Mouse (Mus musculus): ENCODE results near the gene Trpm4.
A peak's percentile ranks its signal among the peaks of the same experiment; 100 is the strongest.

Trpm4 gene

GRCm38 (mm10) chr7:45333431-45333982 is at the start of gene Trpm4:
TSS of gene Trpm4 (minus strand) at chr7:45333780.
- DNase-seq (ENCODE audit: low read depth, low spot score): peak; percentile 85

GRCm38 (mm10) chr7:45376057-45376456 is 42.5 kb upstream of the Trpm4 start:
- DNase-seq (ENCODE audit: low read depth, low spot score): no peak

- peak; percentile 33 for DNase-seq (ENCODE audit: low read depth, low spot score)
These were observed 41.0 kb upstream of the Trpm4 start for GRCm38 (mm10) chr7:45374620-45375019.

- DNase-seq (ENCODE audit: low read depth, low spot score): peak; percentile 54
These were observed 38.8 kb upstream of the Trpm4 start for GRCm38 (mm10) chr7:45372371-45372770.

GRCm38 (mm10) chr7:45370475-45371311 is 37.1 kb upstream of the Trpm4 start, which contains the start of gene Lin7b:
TSS of gene Lin7b (minus strand) at chr7:45370583.
- DNase-seq (ENCODE audit: low read depth, low spot score): peak; percentile 96

- DNase-seq (ENCODE audit: low read depth, low spot score): no peak
These were observed 36.4 kb upstream of the Trpm4 start for GRCm38 (mm10) chr7:45369836-45370474.

GRCm38 (mm10) chr7:45369022-45369745 is 35.6 kb upstream of the Trpm4 start:
- no peak for DNase-seq (ENCODE audit: low read depth, low spot score)

GRCm38 (mm10) chr7:45368178-45368577 is 34.6 kb upstream of the Trpm4 start:
- DNase-seq (ENCODE audit: low read depth, low spot score): no peak

GRCm38 (mm10) chr7:45367020-45367880 is 33.7 kb upstream of the Trpm4 start:
- peak; percentile 97 for DNase-seq (ENCODE audit: low read depth, low spot score)

GRCm38 (mm10) chr7:45366652-45367019 is 33.1 kb upstream of the Trpm4 start, which contains the start of gene Ppfia3:
TSS of gene Ppfia3 (minus strand) at chr7:45367019.
- DNase-seq (ENCODE audit: low read depth, low spot score): no peak

- DNase-seq (ENCODE audit: low read depth, low spot score): peak; percentile 36
These were observed 32.4 kb upstream of the Trpm4 start for GRCm38 (mm10) chr7:45365742-45366651.

- no peak for DNase-seq (ENCODE audit: low read depth, low spot score)
These were observed 30.4 kb upstream of the Trpm4 start for GRCm38 (mm10) chr7:45363983-45364382.

- peak; percentile 95 for DNase-seq (ENCODE audit: low read depth, low spot score)
These were observed 29.2 kb upstream of the Trpm4 start for GRCm38 (mm10) chr7:45362801-45363200.

GRCm38 (mm10) chr7:45361243-45361804 is 27.7 kb upstream of the Trpm4 start:
- DNase-seq (ENCODE audit: low read depth, low spot score): peak; percentile 100

- DNase-seq (ENCODE audit: low read depth, low spot score): peak; percentile 76
These were observed 27.0 kb upstream of the Trpm4 start for GRCm38 (mm10) chr7:45360404-45361125.

- DNase-seq (ENCODE audit: low read depth, low spot score): peak; percentile 85
These were observed 25.5 kb upstream of the Trpm4 start for GRCm38 (mm10) chr7:45359081-45359480.

- peak; percentile 34 for DNase-seq (ENCODE audit: low read depth, low spot score)
These were observed 22.5 kb upstream of the Trpm4 start for GRCm38 (mm10) chr7:45356087-45356486.

GRCm38 (mm10) chr7:45355318-45356020 is 21.9 kb upstream of the Trpm4 start:
- DNase-seq (ENCODE audit: low read depth, low spot score): peak; percentile 73
